Mouse (Mus musculus): ENCODE results near the gene Lrmda.

- TF ChIP-seq POLR2A (IDR thresholded peaks at IDR 0.05; ENCODE audit: insufficient read depth, low read depth, low read length) (no peak), CTCF (IDR thresholded peaks at IDR 0.05) (no peak), EP300 (IDR thresholded peaks at IDR 0.05; ENCODE audit: insufficient read depth, low read depth, low read length) (no peak)
Measured at GRCm38 (mm10) chr14:22921152-22921551, 901.6 kb downstream of the Lrmda start.

All from heart, adult 2 months (tissue).